Mouse (Mus musculus) CH12.LX (cell line): ENCODE data around the gene Ric8b.

Source experiments
- BHLHE40 ChIP-seq: IDR thresholded peaks from 2 replicates; pipeline ENCODE4 v1.6.1; 2011; ENCODE audit warnings: mild to moderate bottlenecking, low read depth, low read length, improper control_type of control experiment
- CTCF ChIP-seq, 2 experiments: IDR thresholded peaks in 1 of 2; conservative IDR thresholded peaks in 1 of 2; 2 replicates each; pipeline ENCODE4 v1.5.1; 2011 to 2012; ENCODE audit warnings: low read depth in 2 of 2, low read length in 2 of 2, improper control_type of control experiment in 1 of 2, inconsistent platforms in 1 of 2, mild to moderate bottlenecking in 1 of 2, moderate library complexity in 1 of 2
- HCFC1 ChIP-seq: IDR thresholded peaks from 2 replicates; pipeline ENCODE4 v1.6.1; 2012; ENCODE audit warnings: low read depth, mild to moderate bottlenecking, inconsistent platforms, low read length, improper control_type of control experiment
- POLR2A ChIP-seq: IDR thresholded peaks from 2 replicates; pipeline ENCODE4 v1.6.1; 2011; ENCODE audit warnings: low read depth, mild to moderate bottlenecking, improper control_type of control experiment, low read length
- USF1 ChIP-seq: IDR thresholded peaks from 2 replicates; pipeline ENCODE4 v1.6.1; 2014; ENCODE audit warnings: low read depth, mild to moderate bottlenecking, inconsistent platforms, low read length, improper control_type of control experiment
- ZC3H11A ChIP-seq: IDR thresholded peaks from 2 replicates; pipeline ENCODE4 v1.6.1; 2012; ENCODE audit warnings: low read depth, mild to moderate bottlenecking, inconsistent platforms, low read length, improper control_type of control experiment

DNA sequence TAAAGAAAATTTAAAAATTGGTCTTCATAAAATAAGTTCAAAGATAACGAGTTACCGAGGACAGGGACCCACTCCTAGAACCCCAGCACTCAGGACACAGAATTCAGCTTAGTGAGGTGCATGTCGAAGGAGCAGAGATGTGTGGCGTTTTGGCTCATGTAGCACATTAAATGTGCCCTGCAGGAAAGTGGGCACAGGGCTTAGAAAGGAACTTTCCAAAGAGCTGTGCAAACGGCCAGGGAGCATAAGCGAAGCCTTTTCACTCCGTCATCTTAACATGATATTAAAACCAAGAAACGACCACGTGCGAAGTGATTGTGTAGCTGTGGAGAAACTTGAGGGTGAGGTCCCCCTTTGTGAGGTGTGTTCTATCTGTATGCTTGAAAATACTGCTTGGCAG lies 36.8 kb downstream of the Ric8b start:
- TF ChIP-seq USF1 (no peak), POLR2A (no peak), CTCF (conservative IDR thresholded peaks at IDR 0.05 in 1 of 2, IDR thresholded peaks at IDR 0.05 in 1 of 2; ENCODE audit: low read depth in 2 of 2, low read length in 2 of 2) (no peak), BHLHE40 (no peak), HCFC1 (no peak), ZC3H11A (no peak)
